Mouse (Mus musculus): ENCODE measurements around the gene Gga3.

- no peak for TF ChIP-seq CTCF (conservative IDR thresholded peaks at IDR 0.05 in 1 of 2, IDR thresholded peaks at IDR 0.05 in 1 of 2; ENCODE audit: low read depth in 2 of 2, low read length in 2 of 2)
- no peak for TF ChIP-seq BHLHE40 (IDR thresholded peaks at IDR 0.05; ENCODE audit: low read depth, low read length)
- TF ChIP-seq POLR2A (IDR thresholded peaks at IDR 0.05; ENCODE audit: low read depth, low read length) = no peak
- no peak for TF ChIP-seq EP300 (IDR thresholded peaks at IDR 0.05; ENCODE audit: low read length)
These were observed 11.4 kb upstream of the Gga3 start for GRCm38 (mm10) chr11:115615108-115615825.
